Mouse (Mus musculus) cortical plate, adult 2 months (tissue): ENCODE data around the gene Dus3l.

Source experiments
- CTCF ChIP-seq: fragments of 200-500 bp; IDR thresholded peaks from 2 replicates; pipeline ENCODE4 v1.5.1; 2011; ENCODE audit warnings: mild to moderate bottlenecking, control low read depth, low read length; ENCODE audit not compliant: insufficient read depth; ENCODE audit errors: extremely low read depth
- POLR2A ChIP-seq: fragments of 200-500 bp; IDR thresholded peaks from 2 replicates; pipeline ENCODE4 v1.6.1; 2011; ENCODE audit warnings: mild to moderate bottlenecking, low read length, control low read depth; ENCODE audit not compliant: insufficient read depth; ENCODE audit errors: extremely low read depth

DNA sequence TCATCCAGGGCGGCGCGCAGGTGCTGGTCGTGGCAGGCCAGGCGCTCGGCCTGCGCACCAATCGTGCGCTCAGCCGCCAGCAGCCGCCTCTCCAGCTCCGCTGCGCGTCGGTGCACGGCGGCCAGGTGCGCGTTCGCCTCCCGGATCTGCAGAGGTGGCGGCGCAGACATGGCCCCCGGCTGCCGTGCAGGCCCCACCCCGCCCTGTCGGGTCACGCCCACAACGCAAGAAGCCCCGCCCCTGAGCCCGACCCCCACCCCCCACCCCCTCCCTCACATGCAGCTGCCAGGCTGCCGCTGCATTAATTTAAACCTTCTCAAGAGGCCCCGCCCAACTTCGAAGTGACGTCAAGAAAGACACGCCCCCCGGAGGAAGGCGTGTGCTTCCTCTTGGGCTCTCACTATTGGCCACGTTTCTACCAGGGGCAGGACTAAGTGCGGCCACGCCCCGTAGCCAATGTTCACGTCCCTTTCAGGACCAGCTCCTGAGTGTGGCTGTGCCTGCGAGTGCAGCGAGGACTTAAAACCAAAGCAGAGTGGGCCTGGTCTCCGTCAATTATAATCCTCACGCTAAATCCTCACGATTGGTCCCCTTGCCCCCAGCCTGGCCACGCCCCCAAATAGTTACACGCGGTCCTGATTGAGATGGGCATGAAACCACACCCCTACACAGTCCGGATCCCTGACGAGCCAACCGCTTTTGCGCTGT is 47.7 kb upstream of the Dus3l start:
- TF ChIP-seq CTCF (no peak), POLR2A (peak; percentile 82; the same call in 1 of the 2 replicates)
